Mouse (Mus musculus): ENCODE measurements around the gene Sprr4. TPM values are rescaled to one million over a fixed set of nuclear protein-coding genes. Genes with fewer than 3 reads are reported as not detected.
"Not testable (repeated sequence)": the region's sequence is repeated elsewhere in the genome, so short reads cannot be mapped to it uniquely, and the experiment has no call there.

The Sprr4 gene
- total RNA-seq (2022) = not detected

DNA sequence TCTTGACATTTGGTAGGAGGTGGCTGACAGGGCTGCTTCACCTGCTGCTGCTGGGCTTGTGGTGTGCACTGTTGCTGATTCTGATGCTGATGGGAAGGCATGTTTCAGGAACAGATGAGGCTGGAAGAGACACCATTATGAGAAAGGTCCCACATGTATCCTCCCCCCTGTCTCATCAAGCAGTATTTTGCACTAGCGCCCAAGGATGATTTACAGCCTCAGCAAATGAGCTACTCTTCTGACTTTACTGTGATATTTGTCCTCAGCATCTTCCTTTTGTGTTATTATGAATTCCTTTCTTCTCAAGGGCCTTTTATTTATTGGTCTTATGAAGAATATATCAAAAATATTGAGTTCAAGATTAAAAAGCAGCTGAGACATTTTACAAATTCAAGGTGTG, at the start of gene Sprr4:
Sprr4 (minus strand) TSS at position 101 of the 400 bp plus-strand sequence.
- DNase-seq = no peak

- no peak for DNase-seq
These were observed 34.1 kb upstream of the Sprr4 start, which contains the start of gene 2310046K23Rik for GRCm38 (mm10) chr3:92534411-92534810. Gene 2310046K23Rik, minus strand, starts transcription at chr3:92534511.

GRCm38 (mm10) chr3:92512325-92512724, 12.0 kb upstream of the Sprr4 start:
- no peak for DNase-seq

DNA sequence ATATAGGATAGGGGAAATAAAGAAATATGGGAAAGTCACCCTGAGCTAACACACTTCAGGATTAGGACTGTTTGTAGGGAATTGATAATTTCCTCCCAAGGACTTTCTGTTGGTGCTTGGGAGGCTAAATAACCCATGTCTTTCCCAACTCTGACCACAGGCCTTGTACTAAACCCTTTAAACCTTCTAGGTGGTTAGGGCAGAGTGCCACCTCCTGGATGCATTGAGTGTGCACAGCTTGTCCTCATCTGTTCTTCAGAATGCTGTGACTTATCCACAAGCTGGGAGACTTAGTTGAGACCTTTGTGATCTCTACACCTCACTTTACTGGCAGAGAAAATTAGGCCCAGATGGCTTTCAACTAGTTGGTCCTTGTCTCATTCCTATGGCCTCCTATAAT, 10.5 kb upstream of the Sprr4 start:
- peak; percentile 50 for DNase-seq

GRCm38 (mm10) chr3:92508185-92508584, 7.9 kb upstream of the Sprr4 start:
- DNase-seq = no peak

- no peak for DNase-seq
These were observed 3.2 kb upstream of the Sprr4 start for GRCm38 (mm10) chr3:92503528-92503927.

- DNase-seq = not testable (repeated sequence)
These were observed 10.0 kb downstream of the Sprr4 start for GRCm38 (mm10) chr3:92490262-92490661.

DNA sequence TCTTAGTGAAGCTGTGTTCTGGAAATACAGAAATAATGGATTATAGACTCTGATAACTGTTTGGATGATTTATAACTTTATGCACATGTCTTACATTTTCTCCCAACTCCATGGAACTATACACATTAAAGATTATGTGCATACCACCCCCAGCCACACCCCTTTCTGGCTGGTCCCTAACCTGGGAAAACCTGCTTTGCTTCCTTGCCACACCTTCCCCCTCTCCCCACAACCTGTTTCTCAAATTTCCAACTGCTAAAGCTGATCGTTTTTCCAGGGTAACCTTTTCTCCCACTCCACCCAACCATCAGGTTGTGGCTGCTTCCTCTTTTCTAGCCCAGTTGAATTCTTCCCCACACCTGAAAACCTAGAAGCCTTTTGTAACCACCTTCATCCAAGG, 14.0 kb downstream of the Sprr4 start:
- DNase-seq = no peak

DNA sequence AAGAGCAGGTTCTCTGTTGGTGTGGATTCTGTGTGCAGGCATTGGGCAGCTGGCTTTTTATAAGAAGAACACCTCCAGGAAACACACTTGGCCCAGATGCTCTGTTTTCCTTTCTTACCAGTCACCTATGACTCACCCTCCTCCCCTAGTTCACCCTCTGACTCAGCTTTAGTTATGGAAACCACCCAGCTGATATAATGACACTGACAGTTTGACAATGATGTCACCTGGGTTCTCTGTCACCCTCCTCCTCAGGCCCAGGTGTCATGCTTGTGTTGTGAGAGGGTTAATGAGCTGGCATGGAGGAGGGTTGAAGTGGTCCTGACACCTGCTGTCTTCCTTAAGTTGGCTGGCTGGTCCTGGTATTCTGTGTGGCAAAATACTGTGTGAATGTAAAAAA, 14.4 kb downstream of the Sprr4 start, which contains the start of gene Sprr1a:
Sprr1a (minus strand) TSS at position 33 of the 400 bp plus-strand sequence.
- DNase-seq = peak; percentile 7

- not testable (repeated sequence) for DNase-seq
These were observed 19.0 kb downstream of the Sprr4 start for GRCm38 (mm10) chr3:92481249-92481648.

- no peak for DNase-seq
These were observed 30.2 kb downstream of the Sprr4 start for GRCm38 (mm10) chr3:92470111-92470510.

GRCm38 (mm10) chr3:92467424-92467823, 32.9 kb downstream of the Sprr4 start:
- DNase-seq = no peak

- DNase-seq = no peak
These were observed 33.7 kb downstream of the Sprr4 start for GRCm38 (mm10) chr3:92466576-92466975.

DNA sequence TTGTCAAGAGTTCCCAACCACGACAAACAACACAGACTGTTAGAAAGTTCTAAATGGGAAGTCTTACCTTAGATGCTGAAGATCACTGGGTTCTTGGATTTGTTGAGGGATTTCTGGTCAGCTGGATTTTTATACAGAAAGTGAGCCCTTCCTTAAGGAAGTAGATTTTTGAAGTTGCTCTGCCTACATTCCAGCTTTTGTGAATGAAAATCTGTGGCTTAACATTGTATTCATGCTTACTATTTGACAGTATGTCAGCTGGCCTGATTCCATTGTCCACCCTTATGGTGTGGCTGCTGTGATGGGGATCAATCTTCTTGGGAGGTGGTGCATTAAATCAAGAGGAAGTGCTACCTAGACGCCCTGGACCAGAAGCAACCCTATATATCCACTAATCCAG, 41.7 kb downstream of the Sprr4 start, which contains the start of gene Sprr3:
Sprr3 (minus strand) TSS at position 101 of the 400 bp plus-strand sequence.
- no peak for DNase-seq

DNA sequence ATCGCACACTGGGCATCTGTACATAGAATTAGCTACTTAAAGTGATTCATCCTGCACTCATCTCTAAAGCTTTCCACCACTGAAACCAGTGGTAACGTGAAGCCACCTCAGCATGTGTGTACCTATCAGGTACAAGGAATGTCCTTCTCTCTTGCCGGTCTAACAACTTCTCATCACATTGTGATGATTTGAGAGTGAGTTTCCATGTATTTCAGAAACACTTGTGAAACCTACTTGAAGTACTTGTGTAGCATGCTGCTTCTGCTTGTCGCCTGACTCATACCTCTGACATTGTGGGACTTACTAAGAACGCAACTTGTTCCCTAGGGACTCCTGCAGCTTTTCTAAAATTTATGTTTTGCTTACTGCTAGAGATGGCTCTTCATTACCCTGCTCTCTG, 45.1 kb downstream of the Sprr4 start:
- no peak for DNase-seq

Other genes starting within 250 kb of the Sprr4 start
- gene Sprr2a3, start 215.1 kb downstream of the Sprr4 start, total RNA-seq (2022) = not detected
- gene Sprr2b, start 183.9 kb downstream of the Sprr4 start, total RNA-seq (2022) = not detected
- not detected for gene Sprr2d, start 161.4 kb downstream of the Sprr4 start, total RNA-seq (2022)
- not detected for gene Sprr2e, start 148.3 kb downstream of the Sprr4 start, total RNA-seq (2022)
- not detected for gene Sprr2f, start 135.3 kb downstream of the Sprr4 start, total RNA-seq (2022)
- not detected for gene Sprr2h, start 114.8 kb downstream of the Sprr4 start, total RNA-seq (2022)
- gene Sprr2i, start 92.5 kb downstream of the Sprr4 start, total RNA-seq (2022) = not detected
- gene Sprr2j-ps, start 82.4 kb downstream of the Sprr4 start, total RNA-seq (2022) = not detected
- gene Gm9774, start 71.1 kb downstream of the Sprr4 start, total RNA-seq (2022) = 1 to 10 TPM; 2.6 to 7.5 (median 4.1) TPM
- not detected for gene Sprr2k, start 67.9 kb downstream of the Sprr4 start, total RNA-seq (2022)
- gene Sprr1b, start 61.7 kb downstream of the Sprr4 start, total RNA-seq (2022) = not detected
- not detected for gene Sprr3, start 41.8 kb downstream of the Sprr4 start, total RNA-seq (2022)
- not detected for gene Sprr1a, start 14.6 kb downstream of the Sprr4 start, total RNA-seq (2022)
- gene 2310046K23Rik, start 34.0 kb upstream of the Sprr4 start, total RNA-seq (2022) = not detected
- gene Ivl, start 73.2 kb upstream of the Sprr4 start, total RNA-seq (2022) = not detected
- not detected for gene Smcp, start 88.5 kb upstream of the Sprr4 start, total RNA-seq (2022)
- gene 2210017I01Rik, start 107.0 kb upstream of the Sprr4 start, total RNA-seq (2022) = not detected
- gene Lce6a, start 121.2 kb upstream of the Sprr4 start, total RNA-seq (2022) = not detected
- gene Lce1a1, start 147.8 kb upstream of the Sprr4 start, total RNA-seq (2022) = not detected
- gene Lce1b, start 156.4 kb upstream of the Sprr4 start, total RNA-seq (2022) = not detected
- not detected for gene Lce1a2, start 169.8 kb upstream of the Sprr4 start, total RNA-seq (2022)
- not detected for gene Lce1c, start 178.8 kb upstream of the Sprr4 start, total RNA-seq (2022)
- not detected for gene Lce1d, start 186.7 kb upstream of the Sprr4 start, total RNA-seq (2022)
- gene Lce1e, start 208.6 kb upstream of the Sprr4 start, total RNA-seq (2022) = not detected
- gene Lce1f, start 219.9 kb upstream of the Sprr4 start, total RNA-seq (2022) = not detected
- not detected for gene Gm38119, start 238.6 kb upstream of the Sprr4 start, total RNA-seq (2022)

Measured in adrenal gland, adult 8-10 months (tissue).